Mouse (Mus musculus) forebrain, embryonic 13.5 days (tissue): ENCODE results near the gene Shoc2. TPM values are rescaled to one million over a fixed set of nuclear protein-coding genes. Genes with fewer than 3 reads are reported as not detected.

Experiments
- ATAC-seq: fragments of 200-750 bp; cut with Nextera tagmentation; 2 replicates; pipeline ENCODE4 v1.8.0; 2017
- H3K27ac ChIP-seq: fragments of 300-500 bp; sonication (generic); 2 replicates; pipeline ENCODE4 v1.5.1; 2015; ENCODE audit warnings: inconsistent platforms, mild to moderate bottlenecking, moderate library complexity
- H3K27me3 ChIP-seq: fragments of 300-500 bp; sonication (generic); 2 replicates; pipeline ENCODE4 v1.6.1; 2015; ENCODE audit warnings: mild to moderate bottlenecking, inconsistent platforms
- H3K36me3 ChIP-seq: fragments of 300-500 bp; sonication (generic); 2 replicates; pipeline ENCODE4 v1.6.1; 2015; ENCODE audit warnings: mild to moderate bottlenecking, inconsistent platforms; ENCODE audit not compliant: poor library complexity, severe bottlenecking
- H3K4me1 ChIP-seq: fragments of 300-500 bp; sonication (generic); 2 replicates; pipeline ENCODE4 v1.6.1; 2015; ENCODE audit warnings: inconsistent platforms
- H3K4me2 ChIP-seq: fragments of 300-500 bp; sonication (generic); 2 replicates; pipeline ENCODE4 v1.6.1; 2015; ENCODE audit warnings: inconsistent platforms, mild to moderate bottlenecking, moderate library complexity
- H3K4me3 ChIP-seq: fragments of 300-500 bp; sonication (generic); 2 replicates; pipeline ENCODE4 v1.5.1; 2015; ENCODE audit warnings: mild to moderate bottlenecking, inconsistent platforms
- H3K9ac ChIP-seq: fragments of 300-500 bp; sonication (generic); 2 replicates; pipeline ENCODE4 v1.6.1; 2015; ENCODE audit warnings: mild to moderate bottlenecking, inconsistent platforms
- H3K9me3 ChIP-seq: fragments of 300-500 bp; sonication (generic); replicated peaks from 2 replicates; pipeline ENCODE4 v1.6.1; 2016; ENCODE audit warnings: inconsistent platforms
- WGBS: fragments of 180-500 bp; shearing (Covaris S2); methylation state at CpG from one replicate; pipeline ENCODE4 v1.1.7; 2015; 5-methylcytosine and 5-hydroxymethylcytosine counted together
- polyA plus RNA-seq: library from polyadenylated mRNA; unstranded; fragments of >200 nt; fragmentation: Nextera tagmentation; extraction: Ambion mirVana; gene quantifications from 2 replicates; pipeline ENCODE4 v1.2.1, GENCODE M21; 2015

Gene Shoc2
- 55.7 and 59.6 TPM in 2 replicates for polyA plus RNA-seq

DNA sequence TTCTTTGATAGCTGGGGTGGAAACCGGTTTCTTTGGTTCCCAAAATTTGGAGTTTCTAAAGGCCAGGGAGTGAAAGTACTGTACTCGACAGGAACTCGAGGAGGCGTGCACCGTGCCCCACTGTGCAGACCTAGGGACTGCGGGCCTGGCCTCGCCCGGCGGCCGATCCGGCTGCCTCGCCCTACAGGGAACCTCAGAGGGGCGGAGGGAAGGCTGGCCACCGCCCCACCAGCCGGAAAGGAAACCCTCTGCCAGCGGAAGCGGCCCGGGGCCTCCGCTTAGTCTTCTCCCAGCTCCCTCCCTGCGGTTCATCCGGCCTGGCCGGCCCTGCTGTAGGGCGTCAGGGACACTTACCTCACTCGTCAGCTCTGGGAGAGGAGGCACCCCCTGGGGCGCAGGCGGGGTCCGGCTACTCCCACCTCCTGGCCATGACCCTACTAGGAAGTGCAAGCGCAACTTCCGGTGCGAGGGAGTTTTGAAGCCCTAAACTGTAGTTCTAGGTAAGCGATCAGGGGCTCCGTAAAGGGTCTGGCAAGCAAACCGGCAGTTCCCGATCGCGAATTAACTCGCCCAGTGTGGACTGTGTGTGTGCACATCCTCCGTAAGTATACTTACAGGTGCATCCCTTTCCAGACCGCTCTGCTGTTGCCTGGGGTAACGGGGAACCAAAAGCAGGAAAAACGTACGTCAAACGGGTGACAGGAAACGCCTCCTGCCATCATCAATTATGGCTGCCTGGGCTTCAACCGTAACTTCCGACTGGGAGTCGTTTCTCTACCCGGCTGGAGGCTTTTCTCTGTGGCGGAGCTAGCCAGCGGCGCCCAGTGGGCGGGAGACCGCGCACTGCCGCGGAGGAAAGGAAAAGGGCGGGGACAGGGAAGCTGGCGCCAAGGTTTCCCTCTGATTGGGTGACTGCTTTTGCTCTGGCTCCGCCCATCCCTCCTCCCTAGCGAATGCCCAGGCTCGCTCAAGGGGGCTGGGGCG lies at the start of gene Shoc2, which contains the start of gene Bbip1:
Gene Shoc2, plus strand, starts transcription at position 505 of the 984 bp plus-strand sequence.
Gene Bbip1, minus strand, starts transcription at position 826 of the 984 bp plus-strand sequence.
- H3K9me3 ChIP-seq, result no peaks in the 10 kb centered on the region
- peaks cover 38% of the 10 kb centered on the region for H3K4me1 ChIP-seq
- peak within 1 kb of the TSS; percentile 97 for H3K4me3 ChIP-seq
- H3K4me2 ChIP-seq, result peak within 1 kb of the TSS; percentile 67
- no peaks in the 10 kb centered on the region for H3K27me3 ChIP-seq
- H3K36me3 ChIP-seq, result peaks cover 6% of the 10 kb centered on the region; the same call in 1 of the 2 replicates
- WGBS, result 0% methylated on average over 44 of the region's 62 CpGs
- peak within 1 kb of the TSS; percentile 95 for H3K9ac ChIP-seq
- peak; percentile 94 for ATAC-seq
- H3K27ac ChIP-seq, result peak within 1 kb of the TSS; percentile 98

DNA sequence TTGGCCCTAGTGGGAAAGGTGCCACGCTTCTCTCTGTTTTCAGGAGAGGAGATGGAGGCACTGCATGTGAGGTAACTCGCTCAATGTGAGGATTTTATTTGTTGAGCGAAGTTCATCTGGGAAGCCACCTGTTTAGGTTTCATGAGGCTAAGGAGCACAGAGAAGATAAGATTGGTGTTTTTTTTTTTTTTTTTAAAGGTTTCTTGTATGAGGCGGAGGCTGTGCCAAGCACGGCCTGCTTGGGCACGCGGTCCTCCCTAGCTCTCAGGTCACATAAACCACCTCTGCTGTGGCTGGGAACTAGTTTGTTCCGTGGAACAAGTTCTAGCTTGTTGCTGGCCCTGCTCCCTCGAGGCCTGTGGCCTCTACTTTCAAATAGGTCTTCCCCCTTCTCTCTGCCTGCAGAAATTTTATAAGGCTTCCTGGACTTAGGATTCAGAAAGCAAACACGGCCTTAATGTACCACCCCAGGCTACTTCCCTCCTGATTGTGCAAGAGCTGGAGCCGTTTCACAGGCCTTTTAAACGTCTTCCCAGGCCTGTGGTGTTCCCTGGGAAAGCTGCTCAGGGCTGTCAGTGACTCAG lies 49.5 kb upstream of the Shoc2 start:
- 80% methylated on average over 12 of the region's 12 CpGs for WGBS
- H3K4me1 ChIP-seq, result peaks cover 8% of the 10 kb centered on the region; the same call in 1 of the 2 replicates
- no peak overlapping the region for H3K27ac ChIP-seq
- H3K4me3 ChIP-seq, result no peak overlapping the region
- H3K9ac ChIP-seq, result no peak overlapping the region
- no peak overlapping the region for H3K4me2 ChIP-seq
- H3K9me3 ChIP-seq, result no peaks in the 10 kb centered on the region
- no peaks in the 10 kb centered on the region for H3K27me3 ChIP-seq
- no peaks in the 10 kb centered on the region for H3K36me3 ChIP-seq
- ATAC-seq, result no peak

GRCm38 (mm10) chr19:53898046-53898445 lies 46.1 kb upstream of the Shoc2 start:
- ATAC-seq, result no peak
- no peak overlapping the region for H3K4me2 ChIP-seq
- no peak overlapping the region for H3K9ac ChIP-seq
- no peaks in the 10 kb centered on the region for H3K27me3 ChIP-seq
- no peak overlapping the region for H3K27ac ChIP-seq
- WGBS, result 85% methylated on average over 5 of the region's 5 CpGs
- peaks cover 5% of the 10 kb centered on the region for H3K4me1 ChIP-seq
- no peaks in the 10 kb centered on the region for H3K36me3 ChIP-seq
- no peaks in the 10 kb centered on the region for H3K9me3 ChIP-seq
- no peak overlapping the region for H3K4me3 ChIP-seq

- no peaks in the 10 kb centered on the region for H3K36me3 ChIP-seq
- ATAC-seq, result no peak
- WGBS, result 77% methylated on average over 4 of the region's 4 CpGs
- H3K4me2 ChIP-seq, result no peak overlapping the region
- no peak overlapping the region for H3K4me3 ChIP-seq
- peaks cover 5% of the 10 kb centered on the region for H3K4me1 ChIP-seq
- no peak overlapping the region for H3K9ac ChIP-seq
- no peaks in the 10 kb centered on the region for H3K27me3 ChIP-seq
- H3K27ac ChIP-seq, result no peak overlapping the region
- H3K9me3 ChIP-seq, result no peaks in the 10 kb centered on the region
Observed at GRCm38 (mm10) chr19:53898498-53898897, 45.6 kb upstream of the Shoc2 start.

DNA sequence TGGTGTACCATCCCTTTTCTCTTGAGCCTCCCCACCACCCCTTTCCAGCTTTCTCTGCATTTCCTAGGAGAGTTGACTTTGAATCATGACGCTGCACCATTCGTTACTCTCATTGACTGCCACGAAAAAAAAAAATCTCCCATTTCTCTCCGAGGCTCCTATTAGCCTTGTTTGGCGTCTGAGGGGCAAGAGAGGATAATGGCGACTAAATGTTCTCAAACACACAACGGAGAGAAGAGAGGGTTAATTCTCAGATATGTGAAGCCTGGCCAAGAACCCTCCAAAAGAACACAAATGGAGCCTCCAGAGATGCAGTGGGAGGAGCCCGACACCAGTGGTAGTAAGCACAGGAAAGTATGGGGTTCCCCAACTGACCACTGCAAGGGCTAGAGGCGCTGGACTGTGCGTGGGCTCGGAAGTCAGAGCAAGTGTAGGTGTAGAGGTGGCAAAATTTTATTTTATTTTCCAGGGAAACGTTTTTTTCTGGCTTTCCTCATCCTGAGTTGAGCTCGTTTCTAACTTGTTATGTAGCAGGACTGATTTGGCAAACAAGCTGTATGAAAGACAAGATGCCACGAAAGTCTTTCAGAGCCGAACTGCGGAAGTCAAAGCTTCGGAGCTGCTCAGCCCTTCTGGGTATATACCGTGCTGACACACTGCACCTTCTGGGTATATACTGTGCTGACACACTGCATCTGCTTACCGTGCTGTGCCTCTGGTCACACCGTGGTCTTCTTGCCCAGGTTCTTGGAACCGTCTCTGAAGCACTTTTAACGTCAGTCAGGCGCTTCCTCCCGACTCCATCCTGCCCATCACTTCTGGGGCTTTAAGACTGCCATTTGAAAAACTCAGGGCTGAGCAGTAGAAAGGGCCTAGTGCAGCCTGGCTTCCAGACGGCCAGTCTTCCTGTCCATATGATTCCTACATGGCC lies 44.9 kb upstream of the Shoc2 start:
- H3K9ac ChIP-seq, result no peak overlapping the region
- H3K27me3 ChIP-seq, result no peaks in the 10 kb centered on the region
- ATAC-seq, result no peak
- H3K27ac ChIP-seq, result no peak overlapping the region
- no peak overlapping the region for H3K4me3 ChIP-seq
- H3K9me3 ChIP-seq, result no peaks in the 10 kb centered on the region
- H3K36me3 ChIP-seq, result no peaks in the 10 kb centered on the region
- H3K4me1 ChIP-seq, result peaks cover 7% of the 10 kb centered on the region
- H3K4me2 ChIP-seq, result no peak overlapping the region
- WGBS, result 82% methylated on average over 25 of the region's 25 CpGs

DNA sequence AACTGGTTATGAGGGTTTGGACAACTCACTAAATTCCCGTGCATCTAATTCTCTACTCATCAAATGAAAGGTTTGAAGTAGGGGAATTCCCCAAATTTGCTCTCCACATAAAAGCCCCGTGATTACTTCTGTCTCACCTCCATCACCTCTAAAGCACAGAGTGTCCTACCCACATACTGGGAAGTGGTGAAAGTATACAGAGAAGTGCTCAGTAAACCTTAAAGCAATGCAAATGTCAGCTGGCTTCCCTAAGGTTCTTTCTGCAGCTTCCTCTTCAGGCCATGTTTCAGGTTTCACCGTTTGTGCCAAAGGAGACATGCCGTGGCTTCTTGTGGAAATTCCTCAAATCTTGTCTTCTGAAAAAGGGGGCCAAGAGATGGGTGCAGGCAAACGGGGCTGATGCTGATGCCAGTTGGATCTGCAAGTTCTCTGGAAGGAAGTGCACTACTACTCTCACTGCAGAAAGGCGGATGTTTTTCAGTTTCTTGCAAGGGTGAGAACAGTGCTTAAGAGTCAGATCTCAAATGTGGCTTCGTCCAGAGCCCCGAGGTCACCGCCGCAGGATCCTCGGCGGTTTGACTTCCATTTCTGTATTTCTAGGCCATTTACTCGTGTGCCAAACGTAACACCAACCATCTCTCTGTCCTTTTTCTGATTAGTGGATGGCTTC lies 44.0 kb upstream of the Shoc2 start:
- Histone ChIP-seq H3K27ac (no peak overlapping the region), H3K4me3 (no peak overlapping the region), H3K36me3 (no peaks in the 10 kb centered on the region), H3K4me1 (peaks cover 16% of the 10 kb centered on the region), H3K9me3 (no peaks in the 10 kb centered on the region), H3K9ac (no peak overlapping the region), H3K27me3 (no peaks in the 10 kb centered on the region), H3K4me2 (no peak overlapping the region)
- no peak for ATAC-seq
- 93% methylated on average over 14 of the region's 14 CpGs for WGBS

GRCm38 (mm10) chr19:53901931-53902738 lies 42.0 kb upstream of the Shoc2 start:
- no peak for ATAC-seq
- Histone ChIP-seq H3K4me1 (peaks cover 21% of the 10 kb centered on the region), H3K27ac (peak overlapping the region; percentile 72), H3K4me2 (peak overlapping the region; percentile 73), H3K9ac (peak overlapping the region; percentile 74), H3K27me3 (no peaks in the 10 kb centered on the region), H3K36me3 (no peaks in the 10 kb centered on the region), H3K4me3 (peak overlapping the region; percentile 98), H3K9me3 (no peaks in the 10 kb centered on the region)
- WGBS, result 66% methylated on average over 15 of the region's 15 CpGs

GRCm38 (mm10) chr19:53902739-53903487 lies 41.2 kb upstream of the Shoc2 start:
- peak overlapping the region; percentile 93 for H3K9ac ChIP-seq
- peaks cover 23% of the 10 kb centered on the region for H3K4me1 ChIP-seq
- peak; percentile 99 for ATAC-seq
- H3K9me3 ChIP-seq, result no peaks in the 10 kb centered on the region
- peak overlapping the region; percentile 73 for H3K4me2 ChIP-seq
- peak overlapping the region; percentile 91 for H3K27ac ChIP-seq
- H3K36me3 ChIP-seq, result no peaks in the 10 kb centered on the region
- under 1% methylated on average over 56 of the region's 61 CpGs for WGBS
- H3K27me3 ChIP-seq, result no peaks in the 10 kb centered on the region
- peak overlapping the region; percentile 98 for H3K4me3 ChIP-seq

DNA sequence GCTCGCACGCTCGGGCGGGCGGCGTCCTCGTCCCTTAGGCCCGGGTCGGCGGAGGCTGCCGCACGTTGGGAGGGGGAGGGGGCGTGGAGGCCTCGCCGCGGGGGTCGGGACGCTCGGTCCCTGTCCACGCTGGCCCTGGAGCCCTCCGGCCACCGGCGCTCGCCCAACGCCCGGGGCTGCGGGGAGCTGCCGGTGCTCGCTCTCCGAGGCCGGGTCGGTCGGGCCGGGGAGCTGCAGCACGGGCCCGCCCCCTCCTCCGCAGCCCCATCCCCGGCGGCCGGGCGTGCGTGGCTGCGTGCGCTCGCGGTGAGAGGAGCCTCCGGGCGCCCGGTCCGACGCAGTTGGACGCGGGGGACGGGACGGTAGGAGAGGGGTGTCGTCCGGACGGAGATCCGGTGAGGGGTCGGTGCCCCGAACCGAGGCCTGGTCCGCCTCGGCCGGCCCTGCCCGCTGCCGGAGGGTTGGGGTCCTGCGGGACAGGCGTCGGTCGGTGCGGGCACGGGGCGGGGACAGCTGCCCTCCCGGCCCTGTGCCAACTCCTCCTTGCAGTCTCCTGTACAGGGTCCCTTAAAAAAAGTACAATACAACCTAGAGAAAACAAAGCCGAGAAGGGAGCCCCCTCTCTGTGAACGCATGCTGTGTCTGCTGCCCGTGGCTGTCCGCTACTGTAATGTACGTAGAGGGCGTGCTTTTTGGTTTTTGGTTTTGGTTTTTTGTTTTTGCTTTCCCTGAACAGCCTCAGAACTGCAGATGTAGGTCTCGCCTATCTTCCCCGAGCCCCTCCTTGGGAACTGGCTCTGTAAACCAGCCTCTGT lies 40.4 kb upstream of the Shoc2 start:
- Histone ChIP-seq H3K36me3 (no peaks in the 10 kb centered on the region; the same call in 1 of the 2 replicates), H3K9ac (peak overlapping the region; percentile 93), H3K4me1 (peaks cover 26% of the 10 kb centered on the region), H3K27ac (peak overlapping the region; percentile 91), H3K4me3 (peak overlapping the region; percentile 98), H3K27me3 (no peaks in the 10 kb centered on the region), H3K9me3 (no peaks in the 10 kb centered on the region), H3K4me2 (peak overlapping the region; percentile 73)
- ATAC-seq, result peak; percentile 75
- under 1% methylated on average over 50 of the region's 83 CpGs for WGBS
